Mouse (Mus musculus) heart, postnatal 25 days (tissue): Measurements from ENCODE around the gene Sf3a2. TPM values are rescaled to one million over a fixed set of nuclear protein-coding genes. Genes with fewer than 3 reads are reported as not detected.

ENCODE experiments used
- DNase-seq: peaks from one replicate; pipeline ENCODE4 v3.0.0; 2022; ENCODE audit warnings: low spot score
- intact Hi-C: fragments of 180-260 bp; cut with DNase I; formaldehyde crosslinking; loops from one replicate; pipeline ENCODE4 v1.15.1; 2025
- total RNA-seq, 2 experiments: library from RNA; stranded (reverse); gene quantifications; 2 replicates each; pipeline ENCODE4 v1.2.3; 2021

Sf3a2 gene
- total RNA-seq, 2 experiments from 2014 or later, result 29.6 to 29.9 TPM

DNA sequence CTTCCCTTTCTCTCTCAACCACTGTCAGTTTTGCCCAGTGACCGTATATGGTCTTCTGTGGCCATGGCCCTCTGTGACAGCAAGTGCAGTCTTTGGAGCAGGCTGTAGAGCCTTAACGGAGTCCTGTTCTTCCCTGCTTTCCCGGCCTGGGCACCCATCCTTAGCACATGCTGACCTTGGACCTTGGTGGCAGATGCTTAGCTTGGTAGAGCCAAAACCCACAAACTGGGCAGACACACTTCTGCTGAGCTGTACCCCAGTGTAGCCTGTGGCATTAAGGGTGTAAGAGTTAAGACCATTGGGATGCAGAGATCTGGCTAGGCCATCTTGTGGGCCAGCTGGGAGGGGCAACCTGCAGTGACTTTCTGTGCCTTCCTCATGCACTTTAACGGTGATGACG, 24.2 kb upstream of the Sf3a2 start:
- DNase-seq, result no peak
- intact Hi-C loops, result loop anchor here (1.0 to 2.0 kb wide), 3 partner anchors 17 to 27 kb away; no protein-coding TSS in a partner anchor

DNA sequence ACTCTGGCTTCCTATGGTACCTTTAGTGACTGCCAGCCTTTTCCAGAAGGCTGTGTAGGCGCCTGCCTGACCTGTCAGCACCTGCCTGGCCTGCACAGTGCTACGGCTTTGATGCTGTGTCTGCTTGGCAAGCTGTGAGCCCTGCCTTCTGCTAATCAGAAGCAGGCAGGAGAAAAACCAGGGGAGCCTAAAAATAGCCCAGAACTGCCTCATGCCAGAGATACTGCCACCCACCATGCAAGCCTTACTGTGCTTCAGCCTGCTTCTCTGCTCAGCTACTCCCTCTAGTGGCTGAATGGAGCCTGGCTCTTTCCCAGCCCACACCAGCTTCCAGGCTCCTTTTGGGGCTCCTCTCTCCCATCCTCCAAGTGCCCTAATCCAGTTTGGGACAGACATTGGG, 23.4 kb upstream of the Sf3a2 start:
- peak; percentile 63 for DNase-seq
- intact Hi-C loops, result loop anchor here (1.0 to 2.0 kb wide), 3 partner anchors 18 to 27 kb away; no protein-coding TSS in a partner anchor

DNA sequence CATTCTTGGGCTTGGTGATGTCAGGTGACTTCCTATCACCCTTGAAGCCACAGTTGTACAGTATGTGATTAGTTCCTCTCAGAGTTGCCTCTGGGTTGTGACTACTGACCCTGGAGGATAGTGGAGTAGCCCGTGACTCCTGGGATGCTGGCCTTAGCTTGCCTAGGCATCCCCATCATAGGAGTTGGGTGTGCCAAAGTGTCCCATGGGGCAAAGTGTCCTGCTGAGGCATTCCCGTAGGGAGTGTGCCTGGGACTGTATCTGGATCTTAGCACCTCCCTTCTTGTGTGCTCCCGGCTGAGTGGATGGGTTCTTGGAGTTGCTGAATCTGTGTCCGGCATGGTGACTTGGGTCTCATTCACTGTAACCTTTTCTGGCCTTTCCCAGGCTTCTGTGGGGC, 23.0 kb upstream of the Sf3a2 start:
- intact Hi-C loops, result loop anchor here (1.0 to 2.0 kb wide), 3 partner anchors 18 to 28 kb away; no protein-coding TSS in a partner anchor
- DNase-seq, result no peak

DNA sequence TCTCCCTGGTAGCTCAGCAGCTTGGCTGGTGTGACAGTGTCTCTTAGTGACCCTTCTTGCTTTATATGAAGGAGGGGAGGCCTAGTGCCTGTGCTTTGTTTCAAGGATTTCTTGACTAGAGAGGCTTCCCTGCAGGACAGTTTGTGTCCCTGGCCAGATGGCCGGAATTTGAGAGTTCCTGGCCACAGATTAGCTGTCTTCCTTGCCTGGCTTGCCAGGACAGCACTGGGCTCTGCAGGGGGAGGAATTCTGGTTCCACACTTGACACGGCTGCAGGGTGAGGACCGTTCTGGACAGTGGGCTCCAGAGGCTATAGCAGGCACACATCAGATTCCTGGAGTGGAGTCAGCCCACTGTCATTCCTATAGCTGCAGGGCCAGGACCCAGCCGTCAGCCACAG, 22.3 kb upstream of the Sf3a2 start:
- intact Hi-C loops, result loop anchor here (2.0 kb wide), 1 partner anchor 19 kb away; no protein-coding TSS in a partner anchor
- DNase-seq, result no peak

DNA sequence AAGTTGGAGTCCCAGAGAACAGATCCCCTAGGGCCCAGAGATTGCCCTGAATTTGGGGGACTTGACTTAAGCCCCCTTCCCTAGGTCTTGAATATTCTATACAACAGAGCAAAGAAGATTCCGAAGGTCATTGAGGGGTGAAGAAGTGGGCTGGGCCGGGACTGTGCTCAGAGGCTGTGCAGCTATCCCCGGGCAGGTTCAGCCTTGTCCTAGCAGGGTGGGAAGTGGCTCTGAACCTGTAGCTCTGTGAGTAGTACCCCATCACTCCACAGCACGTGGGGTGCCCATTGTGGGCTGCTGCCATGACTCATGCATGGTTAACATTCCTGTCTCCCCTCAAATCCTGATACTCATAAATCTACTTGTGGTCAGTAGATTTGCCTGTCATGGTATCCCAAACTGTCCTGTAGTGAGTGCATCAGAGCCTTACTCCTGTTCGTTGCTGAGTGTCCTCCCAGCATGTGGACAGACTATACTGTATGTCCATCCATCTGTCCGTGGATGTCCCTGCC, 21.6 kb upstream of the Sf3a2 start:
- no peak for DNase-seq
- intact Hi-C loops, result no loop called here

DNA sequence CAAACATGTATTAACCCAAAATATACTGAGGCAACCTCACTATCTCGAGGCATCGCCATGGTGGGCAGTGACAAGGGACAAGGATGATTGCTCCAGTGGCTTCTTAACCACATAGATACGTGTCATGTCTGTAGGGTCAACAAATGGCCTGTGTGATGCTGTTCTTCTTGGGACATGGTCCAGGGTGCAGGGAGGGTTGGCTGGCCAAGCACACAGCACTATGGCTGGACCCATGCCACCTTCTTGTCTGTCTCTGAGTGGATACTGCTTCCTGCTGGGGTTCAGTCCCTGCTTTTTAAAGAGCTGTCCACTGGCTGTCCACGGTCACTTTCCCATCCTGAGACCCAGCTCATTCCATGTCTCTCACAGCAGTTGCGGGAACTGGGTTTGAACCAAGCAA, 20.9 kb upstream of the Sf3a2 start:
- intact Hi-C loops, result no loop called here
- DNase-seq, result no peak

DNA sequence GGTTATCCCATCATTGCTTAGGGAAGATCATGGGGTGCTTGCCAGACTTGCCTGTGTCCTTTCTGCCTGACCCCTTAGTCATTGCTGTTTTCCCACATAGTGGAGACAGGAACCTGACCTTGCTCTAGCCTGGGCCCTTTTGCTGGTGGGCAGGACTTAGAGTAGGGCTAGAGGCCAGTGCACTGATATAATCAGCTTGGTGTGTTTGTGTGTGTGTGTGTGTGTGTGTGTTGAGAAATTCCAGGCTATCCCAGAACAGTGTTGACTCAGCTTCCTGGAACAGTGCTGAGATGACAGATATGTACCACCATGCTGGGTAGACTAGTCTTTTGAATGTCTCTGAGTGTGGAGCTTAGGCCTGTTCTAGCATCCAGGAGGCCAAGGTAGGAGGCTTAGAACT, 18.4 kb upstream of the Sf3a2 start:
- DNase-seq, result no peak
- intact Hi-C loops, result no loop called here

DNA sequence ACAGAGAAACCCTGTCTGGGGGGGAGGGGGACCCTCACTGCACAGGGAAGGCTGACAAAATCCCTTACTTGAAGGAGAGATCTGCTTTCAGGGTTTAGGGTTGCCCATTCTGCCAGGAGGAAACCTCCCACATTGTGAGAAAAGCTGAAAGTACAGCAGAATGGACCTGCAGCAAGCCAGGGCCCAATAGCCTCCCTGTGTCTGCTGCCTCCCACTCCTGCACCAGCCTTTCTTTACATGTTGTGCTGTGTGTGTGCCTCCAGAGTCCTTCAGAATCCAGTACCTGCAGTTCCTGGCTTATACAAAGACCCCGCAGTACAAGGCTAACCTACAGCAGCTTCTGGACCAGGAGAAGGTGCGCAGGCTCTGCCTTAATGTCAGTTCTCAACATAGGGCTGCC, 13.7 kb upstream of the Sf3a2 start:
- intact Hi-C loops, result no loop called here
- DNase-seq, result no peak

DNA sequence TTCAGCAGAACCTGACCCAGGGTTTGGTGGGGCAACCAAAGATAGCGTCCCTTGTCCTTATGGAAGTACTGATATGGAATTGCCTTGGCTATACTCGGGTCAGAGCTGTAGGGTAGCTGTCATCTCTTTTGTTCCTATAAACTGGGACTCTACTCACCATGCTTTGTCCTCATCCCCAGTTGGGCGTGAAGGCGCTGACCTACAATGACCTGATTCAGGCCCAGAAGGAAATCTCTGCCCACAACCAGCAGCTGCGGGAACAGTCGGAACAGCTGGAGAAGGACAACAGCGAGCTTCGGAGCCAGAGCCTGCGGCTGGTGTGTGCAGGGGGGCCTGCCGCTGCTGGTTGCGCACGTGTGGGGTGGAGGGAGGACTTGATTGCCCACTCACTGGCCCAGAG, 13.1 kb upstream of the Sf3a2 start:
- no peak for DNase-seq
- intact Hi-C loops, result no loop called here

DNA sequence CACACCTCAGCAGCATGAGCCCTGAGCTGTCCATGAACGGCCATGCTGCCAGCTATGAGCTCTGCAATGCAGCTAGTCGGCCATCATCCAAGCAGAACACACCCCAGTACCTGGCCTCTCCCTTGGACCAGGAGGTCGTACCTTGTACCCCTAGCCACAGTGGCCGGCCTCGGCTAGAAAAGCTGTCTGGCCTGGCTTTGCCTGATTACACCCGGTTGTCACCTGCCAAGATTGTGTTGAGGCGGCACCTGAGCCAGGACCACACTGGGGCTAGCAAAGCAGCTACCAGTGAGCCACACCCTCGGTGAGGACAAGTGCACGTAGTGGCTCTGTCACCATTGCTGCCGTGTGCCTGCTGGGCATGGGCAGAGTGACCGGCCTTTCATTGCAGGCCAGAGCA, 12.0 kb upstream of the Sf3a2 start:
- intact Hi-C loops, result no loop called here
- DNase-seq, result no peak

DNA sequence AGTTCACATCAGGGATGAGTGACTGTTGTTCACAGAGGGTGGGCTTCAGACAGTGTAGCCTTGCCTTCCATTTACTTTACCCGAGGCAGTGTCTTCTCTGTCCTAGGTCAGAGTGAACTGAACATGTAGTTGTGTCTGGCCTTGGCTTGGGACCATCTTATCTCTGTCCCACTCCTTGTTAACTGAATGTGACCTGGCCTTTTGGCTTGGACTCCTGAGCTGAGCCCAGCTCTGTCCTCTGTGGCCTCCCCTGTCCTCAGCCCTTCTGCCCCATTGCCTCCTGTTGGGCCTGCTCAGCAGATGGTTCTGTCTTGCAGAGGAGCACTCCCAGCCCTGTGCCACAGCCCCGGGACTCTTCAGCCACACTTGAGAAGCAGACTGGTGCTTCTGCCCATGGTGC, 10.5 kb upstream of the Sf3a2 start:
- intact Hi-C loops, result no loop called here
- no peak for DNase-seq

DNA sequence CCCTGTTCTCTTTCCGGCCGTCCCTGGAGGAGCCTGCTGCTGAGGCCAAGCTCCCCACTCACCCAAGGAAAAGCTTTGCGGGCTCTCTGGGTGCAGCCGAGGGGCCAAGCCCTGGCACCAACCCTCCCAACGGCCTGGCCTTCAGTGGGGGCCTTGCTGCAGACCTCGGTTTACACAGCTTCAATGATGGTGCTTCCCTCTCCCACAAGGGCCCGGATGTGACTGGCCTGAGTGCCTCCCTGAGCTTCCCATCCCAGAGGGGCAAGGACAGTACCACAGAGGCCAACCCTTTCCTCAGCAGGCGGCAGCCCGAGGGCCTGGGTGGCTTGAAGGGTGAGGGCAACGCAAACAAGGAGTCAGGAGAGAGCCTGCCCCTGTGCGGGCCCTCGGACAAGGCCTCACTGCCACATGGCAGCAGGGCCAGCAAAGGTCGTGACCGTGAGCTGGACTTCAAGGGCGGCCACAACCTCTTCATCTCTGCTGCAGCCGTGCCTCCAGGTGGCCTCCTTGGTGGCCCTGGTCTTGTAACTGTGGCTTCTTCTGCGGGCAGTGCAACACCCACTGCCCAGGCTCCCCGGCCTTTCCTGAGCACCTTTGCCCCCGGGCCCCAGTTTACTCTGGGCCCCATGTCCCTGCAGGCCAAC, 7.1 kb upstream of the Sf3a2 start:
- intact Hi-C loops, result no loop called here
- DNase-seq, result no peak

DNA sequence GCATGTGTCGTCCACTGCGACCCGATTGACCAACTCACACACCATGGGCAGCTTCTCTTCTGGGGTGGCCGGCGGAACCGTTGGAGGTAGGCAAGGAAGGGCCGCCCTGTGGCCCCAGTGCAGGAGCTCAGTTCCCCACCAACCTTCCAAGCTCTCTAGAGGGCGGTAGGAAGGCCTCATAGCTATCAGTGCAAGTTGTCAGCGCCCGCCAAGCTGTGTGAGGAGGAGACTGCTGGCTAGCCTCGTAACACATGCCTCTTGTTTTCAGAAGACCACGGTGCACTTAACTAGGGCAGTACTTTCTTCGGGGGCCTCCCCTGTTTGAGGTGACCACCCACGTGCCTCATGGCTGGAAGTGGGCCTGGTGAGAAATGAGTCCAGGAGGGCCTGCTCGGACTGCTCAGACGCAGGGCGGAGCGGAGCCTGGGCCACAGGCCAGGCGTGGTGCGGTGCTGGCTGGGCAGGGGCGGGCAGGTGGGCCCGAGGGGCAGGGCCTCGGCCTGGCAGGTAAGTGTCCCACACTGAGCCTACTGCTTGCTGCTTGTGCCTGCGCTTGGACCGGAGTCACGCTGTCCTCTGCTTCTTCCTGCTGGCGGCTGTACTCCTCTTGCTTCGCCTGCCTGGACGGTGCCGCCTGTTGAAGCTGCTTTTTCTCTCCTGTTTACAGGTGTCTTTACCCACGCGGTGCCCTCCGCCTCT, 6.4 kb upstream of the Sf3a2 start:
- intact Hi-C loops, result no loop called here
- DNase-seq, result no peak

DNA sequence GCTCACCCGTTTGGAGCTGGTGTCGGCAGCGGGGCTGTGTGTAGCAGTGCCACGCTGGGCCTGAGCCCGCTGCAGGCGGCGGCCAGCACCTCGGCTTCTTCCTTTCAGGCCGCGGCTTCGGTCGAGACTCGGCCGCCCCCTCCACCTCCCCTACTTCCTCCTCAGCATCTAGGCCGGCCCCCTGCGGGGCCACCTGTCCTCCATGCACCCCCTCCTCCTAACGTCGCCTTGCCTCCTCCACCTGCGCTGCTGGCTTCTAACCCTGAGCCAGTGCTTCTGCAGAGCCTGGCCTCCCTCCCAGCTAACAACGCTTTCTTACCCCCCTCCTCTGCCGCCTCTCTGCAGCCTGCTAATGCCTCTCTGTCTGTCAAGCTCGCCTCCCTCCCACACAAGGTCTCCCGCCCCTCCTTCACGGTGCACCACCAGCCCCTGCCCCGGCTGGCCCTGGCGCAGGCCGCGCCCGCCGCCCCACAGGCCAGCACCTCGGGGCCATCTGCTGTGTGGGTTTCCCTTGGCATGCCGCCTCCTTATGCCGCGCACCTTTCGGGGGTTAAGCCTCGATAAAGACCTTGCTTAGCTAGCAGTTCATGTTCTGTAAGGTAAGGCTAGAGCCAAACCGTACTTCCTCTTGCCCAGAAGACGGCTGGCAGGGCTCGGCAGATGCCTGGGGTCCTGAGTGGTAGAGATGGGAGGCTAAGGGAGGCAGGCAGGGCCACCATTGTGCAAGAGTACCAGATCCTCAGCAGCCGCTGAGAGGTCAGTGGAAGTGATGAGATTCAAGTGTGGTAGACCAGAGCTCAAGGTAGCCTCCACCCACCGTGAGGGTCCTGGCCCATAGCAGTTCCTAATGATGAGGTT, 5.6 kb upstream of the Sf3a2 start:
- intact Hi-C loops, result no loop called here

DNA sequence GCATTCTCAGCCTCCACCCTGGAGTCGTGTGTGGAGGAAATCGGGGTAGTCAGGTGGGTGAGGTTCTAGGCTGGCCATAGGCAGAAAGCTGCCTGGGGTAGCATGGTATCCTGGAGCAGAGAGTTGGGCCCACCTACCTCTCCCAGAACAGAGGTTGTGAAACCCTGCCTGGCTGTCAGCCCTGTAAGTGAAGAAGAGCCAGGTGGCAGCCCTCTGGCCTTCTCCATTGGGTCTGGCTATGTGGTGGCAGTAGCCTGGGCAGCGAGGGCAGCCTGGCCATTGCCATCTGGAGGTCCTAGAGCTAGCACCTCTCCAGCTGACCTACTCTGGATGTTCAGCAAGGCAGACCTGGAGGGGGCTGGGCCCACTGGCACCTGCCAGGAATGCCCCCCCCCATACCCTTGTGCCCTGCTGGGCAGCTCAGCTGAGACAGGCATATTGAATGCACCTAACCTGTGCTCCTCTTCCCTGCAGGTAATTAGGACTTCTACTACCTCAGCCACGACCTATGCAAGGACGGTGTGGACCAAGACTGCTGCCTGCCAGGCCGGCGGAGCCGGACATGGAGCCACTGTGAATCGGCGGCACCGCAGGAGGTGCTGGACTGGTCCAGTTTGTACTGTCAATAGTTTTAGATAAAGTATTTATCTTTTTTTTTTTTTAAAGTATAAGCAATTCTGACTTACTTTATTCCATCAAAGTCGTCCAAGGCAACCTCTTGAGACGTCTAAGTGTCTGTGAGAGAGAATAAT, 4.8 kb upstream of the Sf3a2 start:
- no peak for DNase-seq
- intact Hi-C loops, result no loop called here

More for the DNA sequence above, 5.6 kb upstream of the Sf3a2 start:
- DNase-seq, result no peak

DNA sequence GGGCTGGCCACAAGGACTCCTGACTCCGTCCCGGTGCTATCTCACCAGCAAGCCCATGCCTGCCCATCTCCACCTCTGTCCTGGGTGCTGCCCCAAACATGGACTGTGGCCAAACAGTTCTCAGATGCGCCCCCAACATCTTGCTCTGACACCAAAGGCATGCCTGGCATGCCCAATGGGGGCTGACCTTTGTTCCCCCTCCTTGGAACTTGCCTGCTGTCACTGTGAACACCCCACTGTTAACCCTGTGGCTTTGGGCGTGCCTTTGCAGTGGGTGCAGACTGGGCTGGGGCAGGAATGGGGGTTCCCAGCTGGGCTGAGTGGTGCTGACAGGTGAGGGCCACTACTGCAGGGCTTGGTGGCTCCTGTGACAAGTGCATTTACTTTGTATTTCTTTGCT, 4.2 kb upstream of the Sf3a2 start:
- intact Hi-C loops, result no loop called here

DNA sequence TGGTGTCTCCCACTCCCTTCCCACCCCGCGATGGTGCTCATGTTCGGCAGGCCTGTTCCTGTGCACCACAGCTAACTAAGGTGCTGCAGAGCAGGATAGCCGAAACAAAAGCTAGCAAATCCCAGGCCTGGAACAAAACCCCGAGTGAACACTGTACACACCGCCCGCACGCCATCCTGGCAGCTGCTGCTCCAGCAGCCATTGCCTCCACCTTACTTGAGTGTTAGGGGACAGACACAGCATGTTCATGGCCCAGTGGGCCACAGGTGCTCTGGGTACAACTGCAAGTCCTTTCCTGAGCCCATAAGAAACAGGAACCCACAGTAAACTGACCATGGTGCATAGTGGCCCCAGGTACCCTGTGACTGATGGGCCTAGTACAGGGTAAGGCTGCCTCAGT, 3.2 kb upstream of the Sf3a2 start:
- intact Hi-C loops, result no loop called here
- DNase-seq, result no peak

More for the DNA sequence above, 4.2 kb upstream of the Sf3a2 start:
- DNase-seq, result no peak

DNA sequence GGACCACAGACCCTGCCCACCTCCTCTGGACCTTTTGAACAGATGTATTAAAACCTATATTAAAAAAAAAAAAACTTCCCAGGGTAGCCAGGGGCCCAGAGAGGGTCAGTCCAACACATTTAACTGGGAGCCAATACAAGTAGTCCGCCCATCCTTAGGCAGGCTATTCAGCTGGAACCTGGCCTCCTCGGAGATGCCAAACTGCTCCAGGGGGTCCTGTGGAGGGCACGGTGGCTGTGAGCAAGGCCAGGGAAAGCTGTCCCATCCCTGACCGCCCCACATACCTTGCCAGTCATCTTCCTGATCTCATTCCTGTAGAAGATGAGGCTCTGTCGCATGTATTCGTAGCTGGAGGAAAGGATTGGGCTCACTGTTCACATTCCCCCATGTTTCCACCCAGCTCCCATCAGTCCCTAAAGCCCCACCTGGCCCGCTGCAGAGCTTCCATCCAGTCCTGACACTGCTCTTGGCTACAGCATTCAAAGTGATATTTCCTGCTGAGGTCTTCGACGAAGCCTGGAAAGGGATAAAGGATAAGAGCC, 1.6 kb upstream of the Sf3a2 start:
- intact Hi-C loops, result no loop called here
- DNase-seq, result no peak
